Mouse (Mus musculus) gastrocnemius, adult 2 months (tissue): ENCODE measurements at regions not wholly inside any gene's neighbourhood (a gene's known extent, or its start where the extent isn't known, plus 50 kb on each side); places are given as distances from the start of the nearest gene placed in this dataset.

Source experiments
- DNase-seq: peaks from one replicate; pipeline ENCODE4 v3.0.0; 2022
- H3K27ac ChIP-seq: fragments of 200-600 bp; 2 replicates; pipeline ENCODE4 v1.8.1; 2022; ENCODE audit warnings: mild to moderate bottlenecking
- H3K4me3 ChIP-seq: fragments of 200-600 bp; 2 replicates; pipeline ENCODE4 v1.8.1; 2022; ENCODE audit warnings: mild to moderate bottlenecking, moderate library complexity
- CTCF ChIP-seq: fragments of 200-600 bp; IDR thresholded peaks from 2 replicates; pipeline ENCODE4 v1.8.1; 2022; ENCODE audit warnings: antibody characterized with exemption, mild to moderate bottlenecking, moderate library complexity
- intact Hi-C: fragments of 180-260 bp; cut with DNase I; formaldehyde crosslinking; loops from one replicate; pipeline ENCODE4 v1.15.1; 2025

GRCm38 (mm10) chr17:50425531-50425930, 83.7 kb upstream of the Plcl2 start:
- intact Hi-C loops: no loop called here
- TF ChIP-seq CTCF: no peak
- Histone ChIP-seq H3K4me3 (no peak overlapping the region), H3K27ac (no peak overlapping the region)
- no peak for DNase-seq

DNA sequence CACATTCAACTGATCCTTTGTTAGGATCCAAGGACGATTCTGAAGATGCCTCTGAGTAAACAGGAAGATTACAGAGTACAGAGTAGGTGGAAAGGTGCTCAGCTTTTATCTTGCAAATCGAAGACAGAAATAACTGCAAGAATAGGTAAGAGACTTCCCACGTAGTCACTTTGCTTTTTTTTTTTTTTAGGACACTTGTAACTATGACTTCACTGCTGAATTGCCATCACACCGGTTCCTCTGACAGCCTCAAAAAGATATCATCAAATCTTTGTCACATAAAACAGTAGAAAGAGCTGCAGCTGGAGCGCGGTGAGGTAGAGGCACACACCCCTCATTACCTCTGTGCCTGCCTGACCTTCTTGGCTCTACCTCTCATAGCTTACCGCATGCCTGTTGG, 83.1 kb upstream of the Plcl2 start:
- no peak overlapping the region for H3K27ac ChIP-seq
- H3K4me3 ChIP-seq: no peak overlapping the region
- no peak for DNase-seq
- intact Hi-C loops: no loop called here
- TF ChIP-seq CTCF: no peak

DNA sequence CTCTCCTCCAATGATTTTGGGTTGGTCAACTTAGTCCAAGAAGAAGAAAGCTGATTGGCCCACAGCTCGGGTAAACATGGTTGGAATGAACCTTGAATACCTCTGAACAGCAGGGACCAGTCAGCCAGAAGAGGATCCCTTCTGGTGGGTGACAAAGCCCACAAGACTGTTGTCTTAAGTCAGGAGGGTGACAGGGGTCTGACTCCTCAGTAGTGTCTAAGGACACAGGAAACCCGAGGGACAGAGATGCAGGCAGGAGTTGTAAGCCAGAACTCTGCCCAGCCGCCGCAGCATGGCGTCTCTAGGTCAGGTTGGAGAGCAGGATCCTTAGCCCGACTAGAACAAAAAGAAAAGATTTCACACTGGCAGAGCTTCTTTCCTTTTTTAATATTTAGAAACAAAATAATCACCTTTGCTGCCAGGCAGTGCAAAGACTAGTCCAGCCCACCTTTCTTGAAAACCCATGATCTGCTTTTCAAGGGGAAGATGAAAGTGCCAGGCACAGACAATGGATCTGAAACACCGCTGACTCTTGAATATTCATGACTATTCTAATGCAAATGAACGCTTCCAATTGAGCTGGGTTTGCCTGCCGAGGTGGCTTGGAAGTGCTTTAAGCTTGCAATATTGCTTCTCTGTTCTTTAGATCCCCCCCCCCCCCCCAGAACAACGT, 81.7 kb upstream of the Plcl2 start:
- no peak for TF ChIP-seq CTCF
- Histone ChIP-seq H3K27ac (no peak overlapping the region), H3K4me3 (no peak overlapping the region)
- DNase-seq: no peak
- intact Hi-C loops: no loop called here

GRCm38 (mm10) chr17:50428004-50428560, 81.1 kb upstream of the Plcl2 start:
- no peak overlapping the region for H3K4me3 ChIP-seq
- intact Hi-C loops: no loop called here
- DNase-seq: no peak
- no peak for TF ChIP-seq CTCF
- no peak overlapping the region for H3K27ac ChIP-seq

- intact Hi-C loops: no loop called here
- TF ChIP-seq CTCF: no peak
Measured at GRCm38 (mm10) chr17:50432559-50432958, 76.6 kb upstream of the Plcl2 start.

GRCm38 (mm10) chr17:50438960-50439359, 70.2 kb upstream of the Plcl2 start:
- no peak for TF ChIP-seq CTCF
- intact Hi-C loops: no loop called here
- no peak for DNase-seq
- no peak overlapping the region for H3K4me3 ChIP-seq
- H3K27ac ChIP-seq: peak overlapping the region; percentile 80

More at GRCm38 (mm10) chr17:50432559-50432958, 76.6 kb upstream of the Plcl2 start:
- peak; percentile 34 for DNase-seq
- H3K4me3 ChIP-seq: no peak overlapping the region
- no peak overlapping the region for H3K27ac ChIP-seq

DNA sequence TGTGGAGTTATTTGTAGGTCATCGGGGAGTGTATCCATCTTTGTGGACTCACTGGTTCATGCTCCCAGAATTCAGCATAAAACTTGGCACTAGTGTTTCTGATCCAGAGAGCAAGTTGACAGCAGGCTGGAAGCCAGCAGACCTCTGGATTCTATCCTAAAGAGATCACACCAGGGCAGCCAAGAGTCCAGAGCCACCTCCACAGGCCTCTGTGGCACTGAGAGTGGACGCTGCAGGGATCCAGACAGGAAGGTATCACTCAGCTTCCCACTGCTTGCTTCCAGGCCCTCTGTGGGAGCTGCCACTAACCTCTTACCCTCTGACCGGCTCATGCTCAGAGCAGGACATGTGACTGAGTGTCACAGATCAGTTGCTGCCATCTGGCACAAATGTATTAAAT, 69.8 kb upstream of the Plcl2 start:
- intact Hi-C loops: no loop called here
- peak; percentile 58 for DNase-seq

GRCm38 (mm10) chr17:50442062-50442461, 67.1 kb upstream of the Plcl2 start:
- no peak for DNase-seq
- TF ChIP-seq CTCF: no peak
- intact Hi-C loops: no loop called here
- Histone ChIP-seq H3K4me3 (no peak overlapping the region), H3K27ac (no peak overlapping the region)

More for the DNA sequence above, 69.8 kb upstream of the Plcl2 start:
- no peak overlapping the region for H3K4me3 ChIP-seq
- peak overlapping the region; percentile 80 for H3K27ac ChIP-seq
- no peak for TF ChIP-seq CTCF

DNA sequence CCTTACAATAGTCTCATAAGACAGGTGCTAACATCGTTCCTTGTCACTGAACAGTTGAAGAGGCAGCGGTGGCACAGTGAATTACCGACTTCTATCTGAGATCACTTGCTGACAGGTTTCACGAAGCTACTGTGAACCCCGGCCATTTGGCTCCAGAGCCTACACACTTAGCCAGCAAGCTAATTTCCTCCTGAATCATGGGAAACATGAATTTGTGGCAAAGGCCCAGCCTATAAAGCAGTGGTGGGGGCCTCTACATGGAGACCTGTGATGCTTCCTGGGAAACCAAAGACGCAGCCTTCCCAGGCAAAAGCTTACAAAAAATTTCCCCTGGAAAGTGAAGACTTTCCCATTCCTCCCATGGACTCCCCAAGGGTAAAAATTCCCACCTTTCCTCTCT, 66.3 kb upstream of the Plcl2 start:
- peak; percentile 18 for DNase-seq
- Histone ChIP-seq H3K27ac (peak overlapping the region; percentile 67), H3K4me3 (no peak overlapping the region)
- TF ChIP-seq CTCF: no peak
- intact Hi-C loops: no loop called here

GRCm38 (mm10) chr17:50443376-50444022, 65.7 kb upstream of the Plcl2 start:
- peak; percentile 27 for DNase-seq
- Histone ChIP-seq H3K27ac (peak overlapping the region; percentile 67), H3K4me3 (no peak overlapping the region)
- no peak for TF ChIP-seq CTCF
- intact Hi-C loops: no loop called here

GRCm38 (mm10) chr17:50444023-50444389, 65.2 kb upstream of the Plcl2 start:
- Histone ChIP-seq H3K27ac (peak overlapping the region; percentile 67; the same call in 1 of the 2 replicates), H3K4me3 (no peak overlapping the region)
- intact Hi-C loops: no loop called here
- no peak for DNase-seq
- TF ChIP-seq CTCF: no peak

DNA sequence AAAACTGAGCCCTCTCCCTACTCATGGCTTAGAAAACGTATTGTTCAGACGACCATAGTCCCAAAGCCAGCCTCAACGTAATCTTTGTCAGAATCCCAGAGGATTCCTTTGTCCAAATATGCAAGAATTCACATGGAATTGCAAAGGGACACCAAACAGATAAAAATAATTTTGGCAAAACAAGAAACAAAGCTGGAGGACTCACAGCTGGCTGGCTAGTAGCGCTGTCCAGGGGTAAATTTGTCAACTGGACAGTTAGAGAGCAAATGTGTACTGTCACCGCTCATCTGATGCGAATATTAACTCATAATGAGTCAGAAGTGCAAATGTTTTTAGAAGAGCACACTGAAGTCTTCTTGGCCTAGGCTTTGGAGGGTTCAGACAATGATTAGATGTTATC, 60.5 kb upstream of the Plcl2 start:
- Histone ChIP-seq H3K4me3 (no peak overlapping the region), H3K27ac (peak overlapping the region; percentile 73)
- no peak for DNase-seq
- TF ChIP-seq CTCF: no peak
- intact Hi-C loops: loop anchor here (5.0 kb wide), 1 partner anchor 59 kb away; the partner anchor contains the start of gene Plcl2

GRCm38 (mm10) chr17:50451606-50452005, 57.6 kb upstream of the Plcl2 start:
- intact Hi-C loops: loop anchor here (5.0 kb wide), 1 partner anchor 46 kb away; no protein-coding TSS in a partner anchor
- TF ChIP-seq CTCF: no peak
- Histone ChIP-seq H3K4me3 (no peak overlapping the region), H3K27ac (no peak overlapping the region)
- peak; percentile 15 for DNase-seq
